Mouse (Mus musculus): ENCODE data around the gene Erlin1.

The Erlin1 gene

GRCm38 (mm10) chr19:44063773-44064172 lies 5.8 kb downstream of the Erlin1 start:
- DNase-seq (ENCODE audit: low read depth, low spot score) = no peak

DNA sequence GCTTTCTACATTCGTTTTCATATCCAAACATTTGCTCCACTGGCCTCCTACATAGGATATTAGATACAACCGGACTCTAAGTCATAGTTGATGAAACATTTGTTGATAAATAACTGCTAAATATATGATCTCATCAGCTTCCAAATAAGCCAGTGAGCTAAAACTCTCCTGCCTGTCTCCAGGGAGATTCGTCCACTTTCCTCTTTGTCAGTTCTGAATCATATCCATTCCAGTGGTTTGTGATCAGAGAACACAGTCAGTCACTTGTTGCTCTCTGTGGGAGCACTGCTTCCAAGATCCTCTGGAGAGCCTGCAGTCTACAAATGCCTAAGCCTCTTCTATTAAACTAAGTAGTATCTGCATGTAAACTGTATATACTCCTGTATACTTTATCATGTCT lies 9.4 kb downstream of the Erlin1 start:
- no peak for DNase-seq (ENCODE audit: low read depth, low spot score)

- no peak for DNase-seq (ENCODE audit: low read depth, low spot score)
Measured at GRCm38 (mm10) chr19:44055173-44055826, 14.3 kb downstream of the Erlin1 start.

GRCm38 (mm10) chr19:44050388-44050787 lies 19.2 kb downstream of the Erlin1 start:
- DNase-seq (ENCODE audit: low read depth, low spot score) = no peak

DNA sequence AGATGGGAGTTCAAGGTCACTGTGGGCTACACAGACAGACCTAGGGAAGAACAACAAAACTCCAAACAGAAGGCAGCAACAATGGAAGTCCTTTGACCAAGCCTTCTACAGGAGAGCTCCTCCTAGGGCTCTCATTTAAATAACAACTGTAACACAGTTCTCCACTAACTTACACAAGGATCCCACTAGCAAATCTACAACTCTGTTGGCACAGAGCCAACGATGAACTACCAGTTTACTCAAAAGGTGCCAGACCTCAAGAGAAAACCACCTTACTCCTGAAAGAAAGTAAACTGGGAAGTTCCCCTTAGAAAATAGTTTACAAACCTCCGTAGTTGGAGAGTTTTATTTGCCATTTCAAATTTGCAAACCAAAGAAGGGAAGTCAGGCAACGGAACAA lies 20.3 kb downstream of the Erlin1 start:
- DNase-seq (ENCODE audit: low read depth, low spot score) = no peak

DNA sequence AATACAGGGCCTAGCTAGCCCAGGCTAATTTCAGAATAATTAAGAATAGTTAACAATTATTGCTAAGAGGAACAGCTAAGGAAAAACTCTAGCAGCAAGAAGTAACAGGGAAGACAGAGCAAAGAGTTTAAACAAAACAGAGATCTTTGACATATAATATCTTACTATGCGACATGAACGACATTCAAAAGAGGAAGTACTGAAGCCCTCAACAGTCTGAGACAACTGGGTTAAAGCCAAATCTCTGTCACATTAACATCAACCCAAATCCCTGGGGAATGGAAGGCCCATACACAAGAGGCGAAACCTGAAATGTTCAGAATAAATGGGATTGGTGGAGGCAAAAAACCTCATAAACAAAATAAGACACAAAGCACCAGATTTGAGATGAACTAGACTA lies 23.7 kb downstream of the Erlin1 start:
- DNase-seq (ENCODE audit: low read depth, low spot score) = no peak

DNA sequence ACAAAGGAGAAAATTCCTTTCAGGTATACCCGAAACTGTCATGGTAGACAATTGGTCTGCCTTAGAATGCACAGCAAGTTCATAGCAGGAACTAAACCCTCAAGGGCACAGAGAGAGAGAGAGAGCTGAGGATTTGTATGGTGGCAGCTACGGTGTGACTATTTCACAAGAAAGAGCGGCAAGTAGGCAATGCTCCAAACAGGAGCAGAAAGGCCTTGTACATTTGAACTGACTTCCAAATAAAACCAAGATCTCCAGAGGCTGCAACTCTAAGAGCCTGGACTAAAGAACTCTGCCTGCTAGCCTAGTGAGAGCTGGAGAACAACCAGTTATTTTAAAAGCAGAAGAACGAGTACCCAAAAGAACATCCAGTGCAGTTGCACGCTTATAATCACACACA lies 27.5 kb downstream of the Erlin1 start:
- DNase-seq (ENCODE audit: low read depth, low spot score) = peak; percentile 18

DNA sequence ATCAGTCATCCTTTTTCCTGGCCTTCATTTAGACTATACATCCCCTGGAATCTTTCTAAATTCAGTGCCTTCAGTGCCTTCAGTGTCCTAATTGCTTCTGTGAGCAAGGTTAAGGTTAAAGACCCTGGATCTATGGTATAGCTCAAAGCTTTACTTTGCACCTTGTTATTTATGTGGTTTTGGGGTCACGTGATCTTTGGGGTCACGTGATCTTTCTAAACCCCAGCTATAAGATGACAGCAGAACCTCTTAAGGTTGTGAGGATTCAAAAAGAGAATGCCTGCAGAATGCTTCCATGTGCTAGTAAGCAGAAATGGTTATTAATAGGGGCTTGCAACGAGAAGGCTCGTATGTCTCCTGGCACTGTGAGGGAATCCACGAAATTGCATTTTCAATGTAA lies 36.2 kb downstream of the Erlin1 start:
- no peak for DNase-seq (ENCODE audit: low read depth, low spot score)

DNA sequence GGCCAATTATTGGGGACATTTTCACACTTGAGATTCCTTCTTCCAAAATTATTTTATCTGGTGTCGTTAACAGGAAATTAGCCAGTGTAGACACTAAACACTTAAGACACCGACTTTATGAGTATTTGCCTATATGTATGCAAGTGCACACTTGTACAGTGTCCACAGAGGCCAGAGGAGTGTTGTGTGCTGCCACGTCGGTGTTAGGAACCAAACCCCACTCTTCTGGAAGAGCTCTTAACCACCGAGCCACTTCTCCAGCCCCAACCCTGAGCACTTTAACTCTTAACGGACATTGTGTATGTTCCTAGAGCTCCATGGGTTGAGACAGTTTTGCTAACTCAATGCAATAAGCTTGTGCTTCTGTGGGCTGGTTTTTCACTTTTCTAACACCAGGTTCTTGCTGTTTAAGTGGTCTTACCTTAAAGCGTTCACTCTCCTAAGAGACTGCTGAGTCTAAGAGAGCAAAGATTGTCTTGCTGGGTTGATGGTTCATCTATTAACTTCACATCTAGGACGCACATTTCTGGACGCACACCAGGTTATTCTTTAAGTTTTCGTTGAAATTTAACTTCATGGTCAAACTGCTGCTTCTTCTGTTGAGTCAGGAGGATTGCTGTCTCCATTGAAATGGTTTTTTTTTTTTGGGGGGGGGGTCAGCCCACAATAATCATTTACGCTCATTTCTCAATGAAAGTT lies 37.4 kb downstream of the Erlin1 start:
- no peak for DNase-seq (ENCODE audit: low read depth, low spot score)

DNA sequence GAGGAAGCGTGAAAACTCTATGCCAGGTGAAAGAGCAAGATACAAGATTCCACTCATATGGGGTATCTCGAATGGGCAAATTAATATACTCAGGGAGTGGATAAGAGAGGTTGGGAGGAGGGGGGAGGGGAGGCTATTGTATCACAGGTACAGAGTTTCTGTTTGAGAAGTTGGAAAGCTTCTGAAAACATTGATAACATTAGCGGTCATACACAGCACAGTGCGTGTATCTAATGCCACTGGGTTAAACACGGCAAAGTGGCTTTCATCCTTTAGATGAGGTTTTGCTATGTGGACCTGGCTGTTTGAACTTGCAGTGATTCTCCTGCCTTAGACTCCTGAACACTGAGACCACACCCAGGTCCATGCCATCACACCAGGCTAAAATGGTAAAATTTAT lies 39.6 kb downstream of the Erlin1 start:
- no peak for DNase-seq (ENCODE audit: low read depth, low spot score)

DNA sequence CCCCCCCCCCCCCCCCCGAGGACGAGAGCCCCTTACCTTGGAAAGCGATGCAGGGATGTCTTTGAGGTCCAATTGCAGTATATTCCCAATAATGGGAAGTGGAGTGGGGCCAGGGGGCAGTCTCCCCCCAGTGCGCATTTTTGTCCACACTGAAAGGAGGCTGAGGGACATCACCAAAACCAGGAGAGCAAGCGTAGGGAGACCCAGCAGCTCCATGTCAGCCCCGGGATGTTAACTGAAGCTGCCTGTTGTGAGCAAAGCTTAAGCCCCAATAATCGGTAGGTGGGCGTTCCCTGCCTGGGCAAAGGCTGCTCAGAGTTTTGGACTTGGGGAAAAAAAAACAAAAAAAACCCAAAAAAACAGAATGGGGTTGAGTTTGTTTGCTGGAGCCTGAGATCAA lies 40.6 kb downstream of the Erlin1 start, which contains the start of gene Cyp2c23:
Gene Cyp2c23, minus strand, starts transcription at position 237 of the 400 bp plus-strand sequence.
- DNase-seq (ENCODE audit: low read depth, low spot score) = no peak

DNA sequence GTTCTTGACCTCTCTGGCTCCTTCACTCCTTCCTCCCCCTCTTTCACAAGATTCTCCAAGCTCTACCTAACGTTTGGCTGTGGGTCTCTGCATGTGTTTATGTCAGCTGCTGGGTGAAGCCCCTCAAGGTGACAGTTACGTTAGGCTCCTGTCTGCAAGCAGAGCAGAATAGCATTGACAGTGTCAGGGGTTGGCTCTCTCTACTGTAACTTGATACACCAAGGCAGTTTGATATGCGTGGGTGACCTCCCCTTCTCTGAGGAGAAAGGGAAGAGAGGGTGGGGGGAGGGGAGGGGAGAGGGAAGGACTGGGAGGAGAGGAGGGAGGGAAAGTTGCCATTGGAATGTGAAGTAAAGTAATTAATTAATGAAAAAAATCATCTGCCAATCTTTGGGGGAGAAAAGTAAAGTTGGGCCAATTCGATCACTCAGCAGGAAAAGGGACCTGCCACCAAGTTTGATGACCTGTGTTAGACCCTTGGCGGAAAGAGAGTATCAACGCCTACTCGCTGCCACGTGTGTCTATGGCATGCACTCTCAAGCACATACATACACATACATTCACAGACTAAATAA lies 42.5 kb downstream of the Erlin1 start:
- no peak for DNase-seq (ENCODE audit: low read depth, low spot score)

DNA sequence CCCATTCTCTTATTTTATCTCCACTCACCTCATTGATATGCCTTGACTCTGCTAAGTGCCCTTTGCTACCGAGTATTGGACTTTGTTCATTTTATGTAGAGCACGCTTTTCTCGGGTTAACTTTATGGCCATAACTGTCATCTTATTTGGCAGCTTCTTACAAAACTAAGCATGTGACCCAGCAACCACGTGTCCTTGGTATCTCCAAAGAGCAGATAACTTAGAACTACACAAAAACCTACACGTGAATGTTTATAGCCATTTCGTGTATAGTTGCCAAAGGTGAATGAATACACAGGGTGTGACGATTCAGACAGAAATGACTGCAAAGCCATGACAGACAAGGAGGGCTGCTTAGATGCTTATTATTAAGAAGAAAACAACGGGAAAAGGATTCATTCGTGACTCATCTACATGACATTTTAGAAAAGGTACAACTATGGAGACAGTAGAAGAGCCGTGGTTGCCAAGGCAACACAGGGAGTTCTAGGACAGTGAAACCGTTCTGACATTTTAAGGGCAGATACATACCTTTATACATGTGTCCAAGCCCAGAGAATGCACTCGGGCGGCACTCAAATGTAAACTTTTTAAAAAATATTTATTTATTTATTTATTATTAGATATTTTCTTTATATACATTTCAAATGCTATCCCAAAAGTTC lies 44.5 kb downstream of the Erlin1 start:
- DNase-seq (ENCODE audit: low read depth, low spot score) = no peak

DNA sequence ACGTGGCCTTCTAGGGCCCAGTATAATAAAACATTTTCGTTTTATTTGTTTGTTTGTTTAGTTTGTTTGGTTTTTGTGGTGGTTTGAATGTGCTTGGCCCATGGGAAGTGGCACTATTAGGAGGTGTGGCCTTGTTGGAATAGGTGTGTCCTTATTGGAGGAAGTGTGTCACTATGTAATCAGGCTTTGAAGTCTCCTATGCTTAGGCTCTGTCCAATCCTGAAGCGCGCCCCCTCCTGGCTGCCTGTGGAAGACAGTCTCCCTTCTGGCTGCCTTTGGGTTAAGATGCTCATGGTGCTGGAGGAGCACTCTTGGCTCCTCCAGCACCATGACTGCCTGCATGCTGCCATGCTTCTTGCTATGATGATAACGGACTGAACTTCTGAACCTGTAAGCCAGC lies 46.5 kb downstream of the Erlin1 start:
- DNase-seq (ENCODE audit: low read depth, low spot score) = no peak

GRCm38 (mm10) chr19:44021502-44021901 lies 48.1 kb downstream of the Erlin1 start:
- DNase-seq (ENCODE audit: low read depth, low spot score) = peak; percentile 86

DNA sequence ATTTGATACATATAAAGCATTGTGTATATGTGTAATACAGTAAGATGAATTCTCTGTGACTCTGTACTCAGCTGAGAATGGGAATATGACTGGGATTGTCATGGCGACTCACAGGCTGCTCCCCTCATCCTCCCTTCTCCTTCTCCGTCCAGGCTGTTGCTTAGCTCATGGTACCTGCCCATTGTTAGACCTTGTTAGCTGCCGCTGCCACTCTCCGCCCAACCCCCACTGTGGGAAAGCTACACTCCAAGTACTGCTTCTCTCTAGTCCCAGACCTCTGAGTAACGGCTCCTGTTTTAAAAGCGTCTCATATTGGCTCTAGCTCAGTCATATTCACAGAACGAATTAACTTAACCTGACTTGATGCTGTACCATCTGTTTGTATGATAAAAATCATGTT lies 49.8 kb downstream of the Erlin1 start:
- DNase-seq (ENCODE audit: low read depth, low spot score) = no peak

- DNase-seq (ENCODE audit: low read depth, low spot score) = no peak
Measured at GRCm38 (mm10) chr19:44013862-44014261, 55.7 kb downstream of the Erlin1 start.

- peak; percentile 16 for DNase-seq (ENCODE audit: low read depth, low spot score)
Measured at GRCm38 (mm10) chr19:44008784-44009183, 60.8 kb downstream of the Erlin1 start.

GRCm38 (mm10) chr19:44007186-44007585 lies 62.4 kb downstream of the Erlin1 start:
- DNase-seq (ENCODE audit: low read depth, low spot score) = no peak

DNA sequence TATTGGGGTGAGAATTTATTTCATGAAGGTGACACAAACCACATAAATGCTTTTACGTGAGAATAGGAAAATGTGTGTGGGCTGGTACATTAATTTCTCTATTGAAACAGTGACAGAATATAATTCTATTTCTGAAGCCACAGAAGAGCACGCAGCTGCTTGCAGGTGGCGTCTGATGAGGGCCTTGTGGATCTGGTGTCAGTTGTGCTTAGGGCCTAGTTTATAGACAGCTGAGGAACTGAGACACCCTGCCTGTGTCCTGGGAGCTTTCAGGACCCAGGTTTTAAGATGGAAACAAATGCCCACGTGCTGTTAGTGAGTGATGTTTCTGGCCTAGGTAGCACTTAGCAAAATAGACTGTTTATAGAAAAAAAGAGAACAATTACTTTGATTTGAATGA lies 64.6 kb downstream of the Erlin1 start:
- no peak for DNase-seq (ENCODE audit: low read depth, low spot score)

DNA sequence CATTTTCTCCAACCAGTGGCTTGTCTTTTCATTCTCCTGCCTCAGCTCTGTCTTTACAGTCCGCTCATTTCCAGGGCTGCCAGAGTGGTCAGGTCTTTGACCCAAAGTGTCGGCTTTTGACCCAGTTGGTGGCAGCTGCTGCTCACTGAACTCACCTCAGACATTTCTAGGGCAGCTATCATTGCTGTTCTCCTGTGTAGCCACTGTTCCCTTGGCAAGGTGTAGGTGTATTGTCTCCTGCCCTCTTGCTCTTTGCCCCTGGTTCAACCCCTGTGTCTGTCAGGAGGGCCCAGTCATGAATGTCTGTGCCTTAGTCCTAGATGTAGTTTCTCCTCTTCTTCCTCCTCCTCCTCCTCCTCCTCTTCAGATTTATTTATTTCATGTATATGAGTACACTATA lies 65.3 kb downstream of the Erlin1 start:
- DNase-seq (ENCODE audit: low read depth, low spot score) = no peak

DNA sequence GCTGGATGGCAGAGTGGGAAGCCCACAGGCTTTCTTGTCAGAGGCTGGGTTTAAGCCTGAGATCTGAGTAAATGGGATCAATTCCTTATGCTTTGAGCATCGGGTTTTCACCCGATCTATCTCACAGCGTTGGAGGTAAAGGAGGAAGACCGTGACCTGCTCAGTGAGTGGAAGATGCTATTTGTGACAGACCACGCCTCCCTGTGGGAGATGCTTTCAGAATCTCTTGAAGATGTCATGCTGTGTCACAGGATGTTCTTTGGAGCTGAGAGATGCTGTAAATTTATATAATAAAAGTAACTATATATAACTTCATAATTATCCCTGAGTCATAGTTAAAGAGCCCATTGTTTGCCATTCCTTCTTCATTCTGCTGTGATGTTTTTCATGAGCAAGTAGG lies 68.9 kb downstream of the Erlin1 start:
- peak; percentile 19 for DNase-seq (ENCODE audit: low read depth, low spot score)

GRCm38 (mm10) chr19:44000061-44000460 lies 69.5 kb downstream of the Erlin1 start:
- peak; percentile 65 for DNase-seq (ENCODE audit: low read depth, low spot score)
